Mouse (Mus musculus) c-Kit-positive CD71-negative TER-119-negative erythroid progenitor cells, embryonic 14.5 days (primary cell): ENCODE measurements around the gene Pld1.

Source experiments
- DNase-seq: peaks from one replicate; pipeline ENCODE4 v3.0.0-alpha.2; 2013; ENCODE audit warnings: low read depth

Pld1 gene

DNA sequence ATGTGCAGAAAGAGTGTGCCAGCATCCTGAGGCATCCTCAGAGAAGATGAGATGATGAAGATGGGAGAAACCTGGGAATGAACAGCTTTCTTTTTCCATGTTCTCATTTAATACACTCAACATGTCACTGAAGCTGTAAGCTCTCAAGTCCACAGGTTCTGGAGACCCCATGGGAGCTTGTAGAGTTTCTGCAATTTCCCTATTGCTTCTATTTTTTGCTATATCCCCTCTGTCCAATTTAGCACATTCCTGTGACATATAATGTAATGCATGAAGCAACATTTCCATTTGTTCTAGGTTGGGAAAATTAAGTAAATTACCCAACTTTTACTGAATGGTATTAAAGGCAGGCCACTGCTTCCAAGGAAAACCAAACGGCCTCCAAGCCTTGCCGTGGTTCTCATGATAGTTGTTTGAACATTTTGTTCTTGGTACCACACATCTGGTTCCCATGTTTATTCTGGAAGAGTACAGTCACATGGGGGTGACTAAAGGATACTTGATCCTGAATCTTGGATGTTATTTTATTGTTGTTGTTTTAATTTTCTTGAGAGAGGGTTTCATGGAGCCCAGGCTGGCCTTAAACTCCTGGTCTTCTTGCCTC lies 52.7 kb downstream of the Pld1 start:
- no peak for DNase-seq

DNA sequence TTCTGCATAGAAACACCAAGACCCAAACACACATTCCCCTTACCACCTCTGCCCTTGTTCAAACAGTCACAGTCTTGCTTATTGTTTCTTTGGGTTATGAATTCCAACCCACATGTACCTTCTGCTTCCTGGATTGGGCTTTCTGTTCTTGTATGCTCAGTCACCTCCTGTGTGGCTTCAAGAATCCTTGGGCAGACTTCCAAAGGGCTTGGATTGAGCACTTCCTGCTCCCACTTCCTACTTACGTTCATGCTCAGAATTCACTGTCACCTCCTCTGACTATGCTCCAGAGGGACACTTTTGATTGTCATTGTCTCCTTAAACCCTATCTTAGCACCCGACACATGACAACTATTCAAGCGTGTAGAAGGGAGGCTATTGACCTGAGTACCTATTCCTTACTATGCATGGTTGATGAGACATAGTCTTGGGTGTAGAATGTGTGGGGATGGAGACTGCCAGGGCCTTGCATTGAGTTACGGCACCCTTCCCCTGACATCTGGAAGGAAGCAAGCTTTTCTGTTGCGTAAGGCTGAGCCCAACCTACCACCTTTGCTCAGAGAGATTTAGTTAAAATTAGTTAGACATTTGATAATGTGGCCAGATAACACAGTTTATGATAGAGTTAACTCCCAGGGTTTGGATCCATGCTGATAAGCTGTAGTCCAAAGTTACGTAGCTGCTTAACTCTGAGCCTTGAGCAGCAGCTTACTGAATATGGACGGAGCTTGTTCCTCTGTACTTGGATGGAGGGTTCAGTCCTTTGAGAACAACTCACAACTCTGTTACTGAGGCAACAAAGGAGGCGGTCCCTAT lies 55.9 kb downstream of the Pld1 start:
- DNase-seq, result no peak

DNA sequence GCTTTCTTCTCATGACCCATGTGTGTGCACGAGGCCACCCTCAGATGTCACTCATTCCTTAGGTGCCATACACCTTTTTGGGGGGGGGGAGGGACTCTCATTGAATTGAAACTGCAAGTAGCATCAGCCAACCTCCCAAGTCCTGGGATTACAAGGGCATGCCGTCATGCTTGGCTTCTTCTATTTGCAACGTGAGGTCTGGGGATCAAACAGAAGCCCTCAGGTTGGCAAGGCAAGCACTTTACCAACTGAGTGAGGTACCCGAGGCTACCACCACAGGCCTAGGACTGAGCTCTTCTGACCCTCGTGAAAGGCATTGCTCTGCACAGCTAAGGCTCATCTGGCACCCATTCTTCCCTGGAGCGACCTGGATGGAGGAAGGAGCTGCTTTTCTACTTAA lies 65.8 kb downstream of the Pld1 start:
- DNase-seq, result no peak

DNA sequence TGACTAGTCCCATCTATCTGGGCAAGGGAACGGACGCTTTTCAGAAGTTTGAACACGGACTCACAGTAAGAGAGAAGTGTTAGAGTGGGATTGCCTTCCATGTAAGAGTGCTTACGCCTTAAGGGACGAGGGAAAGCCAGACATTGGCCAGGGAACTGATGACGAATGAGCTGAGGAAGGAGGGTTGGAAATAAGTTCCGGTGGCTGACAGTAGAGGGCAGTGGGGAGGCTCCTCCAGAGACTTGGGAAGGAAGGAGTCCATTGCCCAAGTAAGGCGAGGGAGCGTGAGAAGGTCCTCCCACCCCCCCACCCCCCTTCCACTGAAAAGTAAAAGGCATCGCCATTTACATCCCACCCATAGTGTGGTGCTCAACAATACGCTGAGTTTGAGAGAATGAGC lies 69.2 kb downstream of the Pld1 start:
- no peak for DNase-seq

DNA sequence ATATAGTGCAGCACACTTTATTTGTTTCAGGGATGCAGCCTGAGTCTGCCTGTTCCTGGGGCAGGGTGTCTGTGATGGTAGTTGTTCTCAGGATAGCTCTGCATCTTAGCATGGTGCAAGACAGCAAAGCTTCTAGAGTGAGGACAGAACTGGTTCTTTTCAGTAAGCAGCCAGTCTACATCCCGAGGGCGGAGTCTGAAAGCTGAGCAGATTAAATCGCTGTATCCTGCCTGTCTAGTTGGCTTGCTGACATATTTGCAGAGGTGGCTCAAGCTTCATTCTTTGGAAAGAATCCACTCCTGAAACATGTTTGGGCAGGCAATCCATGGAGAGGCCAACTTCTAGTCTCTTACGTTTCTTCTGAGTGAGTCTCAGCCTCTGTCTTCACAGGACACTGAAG lies 69.9 kb downstream of the Pld1 start:
- no peak for DNase-seq

- DNase-seq, result no peak
These were observed 73.7 kb downstream of the Pld1 start for GRCm38 (mm10) chr3:28012177-28012576.

GRCm38 (mm10) chr3:28013441-28013840 lies 74.9 kb downstream of the Pld1 start:
- DNase-seq, result no peak

GRCm38 (mm10) chr3:28017002-28017401 lies 78.5 kb downstream of the Pld1 start:
- no peak for DNase-seq

GRCm38 (mm10) chr3:28019727-28020126 lies 81.2 kb downstream of the Pld1 start:
- no peak for DNase-seq

DNA sequence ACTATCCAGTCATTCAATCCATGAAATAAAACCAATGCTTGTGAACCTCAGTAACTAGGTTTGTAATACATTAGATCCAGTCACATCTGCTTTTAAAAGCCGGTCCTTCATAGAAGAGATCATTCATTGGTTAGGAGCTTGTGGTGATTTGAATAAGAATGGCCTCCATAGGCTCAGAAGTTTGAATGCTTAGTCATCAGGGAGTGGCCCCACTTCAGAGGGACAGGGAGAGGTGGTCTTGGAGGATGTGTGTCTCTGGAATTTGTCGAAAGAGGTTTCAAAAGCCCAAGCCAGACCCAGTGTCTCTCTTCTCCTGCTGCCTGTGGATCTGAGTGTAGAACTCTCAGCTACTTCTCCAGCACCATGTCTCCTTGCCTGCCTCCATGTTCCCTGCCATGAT lies 81.9 kb downstream of the Pld1 start:
- DNase-seq, result no peak

GRCm38 (mm10) chr3:28022191-28022590 lies 83.7 kb downstream of the Pld1 start:
- DNase-seq, result no peak

DNA sequence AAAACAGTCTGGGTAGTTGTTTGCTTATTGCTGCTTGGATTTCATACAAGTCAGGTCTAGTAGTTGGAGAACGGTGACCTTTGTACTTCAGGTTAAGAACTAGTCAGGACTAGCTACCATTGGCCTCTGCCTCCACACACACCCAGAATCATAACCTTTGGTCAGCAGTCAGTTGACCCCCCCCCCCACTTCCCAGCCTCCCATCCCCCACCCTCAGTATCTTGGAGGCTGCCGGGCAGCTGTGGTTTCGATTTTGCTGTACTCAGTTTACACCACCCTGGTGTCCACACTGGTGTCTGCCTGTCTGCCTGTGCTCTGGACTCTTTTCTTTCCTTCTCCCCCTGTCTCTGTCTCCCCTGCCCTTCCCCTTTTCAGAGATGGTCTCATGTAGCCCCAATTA lies 88.4 kb downstream of the Pld1 start:
- DNase-seq, result no peak

GRCm38 (mm10) chr3:28028456-28028855 lies 90.0 kb downstream of the Pld1 start:
- no peak for DNase-seq

DNA sequence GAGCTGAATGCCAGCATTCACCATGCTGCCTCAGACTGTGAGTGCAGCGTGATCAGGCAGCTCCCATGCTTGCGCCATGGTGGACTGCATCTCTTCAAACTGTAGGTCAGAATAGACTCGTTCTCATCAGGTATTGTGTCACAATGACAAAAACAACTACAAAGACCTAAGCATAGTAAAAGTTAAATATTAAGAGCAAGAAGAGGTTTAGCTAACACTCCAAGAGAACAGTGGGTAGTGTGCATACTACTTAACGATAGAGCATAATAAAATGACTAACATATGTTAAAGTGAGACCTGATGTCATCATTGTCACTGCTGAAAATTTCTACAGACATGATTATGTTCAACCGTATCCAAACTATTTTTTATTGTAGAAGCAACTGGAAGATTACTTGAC lies 92.4 kb downstream of the Pld1 start:
- no peak for DNase-seq

DNA sequence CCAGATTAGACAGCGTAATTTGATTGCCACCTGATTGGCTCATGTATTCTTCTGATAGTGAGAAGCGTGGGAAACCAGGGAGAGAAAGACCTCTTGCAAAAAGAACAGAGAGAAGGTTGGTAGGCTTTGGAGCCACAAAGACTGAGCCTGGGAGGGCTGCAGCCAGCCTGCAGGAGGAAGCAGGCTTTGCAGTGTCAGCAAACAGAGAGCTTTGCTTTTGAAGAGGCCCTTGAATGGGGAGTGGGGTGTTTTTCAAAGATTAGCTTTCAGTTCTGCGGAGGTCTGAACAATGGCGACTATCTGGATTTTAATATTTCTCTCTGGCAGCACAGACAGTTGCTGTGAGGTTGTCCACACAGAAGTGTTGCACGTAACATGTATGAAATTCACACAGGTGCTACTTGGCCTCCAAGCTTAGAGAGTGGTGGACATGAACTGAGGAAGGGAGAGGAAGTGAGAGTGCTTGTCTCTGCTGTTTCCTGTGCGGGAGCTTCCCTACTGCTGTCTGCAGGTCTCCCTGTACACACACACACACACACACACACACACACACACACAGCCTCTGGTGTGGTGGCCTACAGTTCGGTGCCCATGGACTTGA lies 93.2 kb downstream of the Pld1 start:
- no peak for DNase-seq

GRCm38 (mm10) chr3:28033898-28034297 lies 95.4 kb downstream of the Pld1 start:
- DNase-seq, result no peak

GRCm38 (mm10) chr3:28034707-28035333 lies 96.3 kb downstream of the Pld1 start:
- DNase-seq, result no peak

- no peak for DNase-seq
These were observed 98.9 kb downstream of the Pld1 start for GRCm38 (mm10) chr3:28037320-28037932.

- no peak for DNase-seq
These were observed 99.6 kb downstream of the Pld1 start for GRCm38 (mm10) chr3:28038106-28038505.

DNA sequence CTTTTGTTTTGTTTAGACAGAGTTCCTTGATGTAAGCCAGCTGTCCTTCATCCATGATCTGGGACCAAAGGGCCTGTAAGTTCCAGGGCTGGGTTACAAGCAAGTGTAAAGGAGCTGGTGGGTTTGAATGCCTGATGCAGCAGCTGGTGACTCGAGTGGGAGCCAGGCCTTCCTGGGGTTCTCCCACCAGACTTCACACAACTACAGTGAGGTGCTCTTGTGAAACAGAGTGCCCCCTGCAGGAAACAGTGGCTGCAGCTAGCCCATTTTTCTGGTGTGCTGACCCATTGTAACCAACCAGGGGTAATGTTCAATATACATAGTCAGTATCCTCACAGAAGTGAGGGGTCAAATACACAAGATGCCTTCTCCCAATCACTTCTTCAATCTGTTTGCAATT lies 101.3 kb downstream of the Pld1 start:
- DNase-seq, result no peak

GRCm38 (mm10) chr3:28041236-28041635 lies 102.7 kb downstream of the Pld1 start:
- DNase-seq, result no peak

- DNase-seq, result no peak
These were observed 103.9 kb downstream of the Pld1 start for GRCm38 (mm10) chr3:28042366-28042765.

DNA sequence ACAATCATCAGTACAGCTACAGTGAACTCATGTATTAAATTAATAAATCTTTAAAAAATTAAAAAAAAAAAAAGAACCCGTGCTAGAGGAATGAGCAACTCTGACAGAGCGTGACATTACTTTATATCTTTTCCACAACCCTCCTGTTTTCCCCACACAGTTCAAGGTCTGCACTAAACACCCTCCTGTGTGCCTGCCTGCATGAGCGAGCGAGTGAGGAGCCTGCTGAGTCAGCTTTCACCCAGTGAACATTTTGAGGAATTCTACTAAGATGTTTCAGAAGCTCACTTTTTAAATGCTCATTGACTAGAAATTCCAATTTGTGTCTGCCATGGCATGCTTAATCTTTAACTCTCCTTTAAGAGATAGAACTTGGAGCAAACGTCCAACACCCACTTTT lies 109.1 kb downstream of the Pld1 start:
- no peak for DNase-seq
